Mouse (Mus musculus) embryonic facial prominence, embryonic 15.5 days (tissue): ENCODE measurements around the gene Hivep2. TPM values are rescaled to one million over a fixed set of nuclear protein-coding genes. Genes with fewer than 3 reads are reported as not detected.

Source experiments
- ATAC-seq: fragments of 200-750 bp; cut with Nextera tagmentation; 2 replicates; pipeline ENCODE4 v1.8.0; 2017; ENCODE audit warnings: low read depth, moderate TSS enrichment; ENCODE audit not compliant: insufficient number of reproducible peaks, low FRiP score, low TSS enrichment
- H3K27ac ChIP-seq: fragments of 300-500 bp; sonication (generic); replicated peaks from 2 replicates; pipeline ENCODE4 v1.5.1; 2015; ENCODE audit warnings: mild to moderate bottlenecking, inconsistent platforms
- H3K27me3 ChIP-seq: fragments of 300-500 bp; sonication (generic); 2 replicates; pipeline ENCODE4 v1.6.1; 2015; ENCODE audit warnings: inconsistent platforms
- H3K36me3 ChIP-seq: fragments of 300-500 bp; sonication (generic); 2 replicates; pipeline ENCODE4 v1.6.1; 2015; ENCODE audit warnings: mild to moderate bottlenecking, inconsistent platforms
- H3K4me1 ChIP-seq: fragments of 300-500 bp; sonication (generic); 2 replicates; pipeline ENCODE4 v1.6.1; 2015; ENCODE audit warnings: inconsistent platforms
- H3K4me2 ChIP-seq: fragments of 300-500 bp; sonication (generic); replicated peaks from 2 replicates; pipeline ENCODE4 v1.6.1; 2015; ENCODE audit warnings: mild to moderate bottlenecking, inconsistent platforms
- H3K4me3 ChIP-seq: fragments of 300-500 bp; sonication (generic); replicated peaks from 2 replicates; pipeline ENCODE4 v1.5.1; 2015; ENCODE audit warnings: mild to moderate bottlenecking, inconsistent platforms
- H3K9ac ChIP-seq: fragments of 300-500 bp; sonication (generic); 2 replicates; pipeline ENCODE4 v1.6.1; 2015; ENCODE audit warnings: inconsistent platforms
- H3K9me3 ChIP-seq: fragments of 300-500 bp; sonication (generic); replicated peaks from 2 replicates; pipeline ENCODE4 v1.6.1; 2016; ENCODE audit warnings: inconsistent platforms
- WGBS: fragments of 180-500 bp; shearing (Covaris S2); methylation state at CpG from one replicate; pipeline ENCODE4 v1.1.7; 2015; 5-methylcytosine and 5-hydroxymethylcytosine counted together
- polyA plus RNA-seq: library from polyadenylated mRNA; unstranded; fragments of >200 nt; fragmentation: Nextera tagmentation; extraction: Ambion mirVana; gene quantifications from 2 replicates; pipeline ENCODE4 v1.2.1, GENCODE M21; 2015

Hivep2 gene
- polyA plus RNA-seq, 1 experiment from 2014 or later = 10.0 TPM

DNA sequence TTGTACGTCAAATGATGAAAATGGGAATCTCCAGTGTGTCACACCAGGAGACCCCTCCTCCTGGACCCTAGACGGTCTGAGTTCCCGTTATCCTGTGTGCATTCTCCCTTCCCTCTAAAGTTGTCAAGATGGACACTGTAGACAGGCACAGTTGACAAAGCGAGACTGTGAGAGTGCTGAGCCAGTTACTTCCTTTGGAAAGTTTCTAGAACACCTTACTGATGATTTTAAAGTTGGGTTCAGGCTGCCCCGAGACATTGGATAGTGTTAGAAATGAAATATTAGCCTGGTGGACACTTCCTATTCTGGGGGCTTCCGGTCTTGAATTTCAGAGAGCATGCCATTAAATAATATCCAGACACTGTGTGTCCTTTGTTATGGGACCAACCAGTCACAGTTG is 83.8 kb downstream of the Hivep2 start:
- H3K36me3 ChIP-seq = no peaks in the 10 kb centered on the region
- no peak overlapping the region for H3K27ac ChIP-seq
- H3K4me3 ChIP-seq = no peak overlapping the region
- H3K9me3 ChIP-seq = no peaks in the 10 kb centered on the region
- ATAC-seq = no peak
- H3K9ac ChIP-seq = no peak overlapping the region
- WGBS = 81% methylated on average over 6 of the region's 6 CpGs
- peaks cover 31% of the 10 kb centered on the region for H3K4me1 ChIP-seq
- no peak overlapping the region for H3K4me2 ChIP-seq
- H3K27me3 ChIP-seq = no peaks in the 10 kb centered on the region

DNA sequence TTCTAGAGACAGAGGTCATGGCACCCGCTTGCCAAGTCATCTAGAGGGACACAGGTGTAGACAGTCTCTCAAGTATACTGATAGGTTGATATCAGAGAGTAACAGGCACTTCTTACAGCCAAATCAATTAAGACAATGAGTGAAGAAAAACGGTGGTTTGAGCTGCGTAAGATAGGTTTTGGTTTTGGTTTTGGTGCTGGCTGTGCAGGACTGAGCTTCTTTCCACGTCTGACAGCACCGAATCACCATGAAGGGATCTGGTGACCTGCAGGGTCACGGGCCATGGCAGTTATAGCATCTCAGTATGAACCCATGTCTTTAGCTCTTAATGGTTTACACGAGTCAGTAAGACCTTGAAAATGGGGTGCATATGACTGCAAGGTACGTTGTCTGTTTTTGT is 84.7 kb downstream of the Hivep2 start:
- Histone ChIP-seq H3K4me3 (no peak overlapping the region), H3K4me2 (no peak overlapping the region), H3K36me3 (no peaks in the 10 kb centered on the region), H3K9ac (no peak overlapping the region), H3K27ac (no peak overlapping the region), H3K4me1 (peaks cover 35% of the 10 kb centered on the region), H3K9me3 (no peaks in the 10 kb centered on the region), H3K27me3 (no peaks in the 10 kb centered on the region)
- no peak for ATAC-seq
- WGBS = 89% methylated on average over 8 of the region's 8 CpGs

DNA sequence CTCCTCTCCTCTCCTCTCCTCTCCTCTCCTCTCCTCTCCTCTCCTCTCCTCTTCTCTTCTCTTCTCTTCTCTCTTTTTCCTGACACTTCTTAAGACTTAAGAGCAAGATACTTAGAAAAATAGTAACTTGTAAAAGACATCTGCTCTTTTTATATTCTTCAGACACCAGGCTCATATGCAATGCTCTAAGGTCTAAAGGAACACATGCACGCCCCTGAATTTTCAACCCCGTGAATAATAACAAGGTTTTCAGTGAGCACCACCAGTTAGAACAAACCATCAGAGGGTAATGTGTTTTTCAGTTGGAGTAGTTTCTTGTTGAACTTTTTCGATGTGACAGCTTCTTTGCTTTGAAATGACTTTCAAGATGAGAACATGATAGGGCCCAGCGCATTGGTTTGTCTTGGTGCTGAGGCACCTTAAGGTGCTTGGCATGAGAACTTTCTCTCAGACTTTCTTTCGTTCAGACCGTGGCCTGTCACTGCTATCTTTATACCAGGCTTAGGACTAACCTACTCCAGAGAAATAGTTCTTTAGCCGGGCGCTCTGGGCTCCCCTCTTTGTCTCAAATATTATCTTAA is 86.3 kb downstream of the Hivep2 start:
- Histone ChIP-seq H3K27ac (no peak overlapping the region), H3K4me1 (peaks cover 35% of the 10 kb centered on the region), H3K36me3 (no peaks in the 10 kb centered on the region), H3K9me3 (no peaks in the 10 kb centered on the region), H3K4me3 (no peak overlapping the region), H3K27me3 (no peaks in the 10 kb centered on the region), H3K4me2 (no peak overlapping the region), H3K9ac (no peak overlapping the region)
- 90% methylated on average over 8 of the region's 8 CpGs for WGBS
- ATAC-seq = no peak

DNA sequence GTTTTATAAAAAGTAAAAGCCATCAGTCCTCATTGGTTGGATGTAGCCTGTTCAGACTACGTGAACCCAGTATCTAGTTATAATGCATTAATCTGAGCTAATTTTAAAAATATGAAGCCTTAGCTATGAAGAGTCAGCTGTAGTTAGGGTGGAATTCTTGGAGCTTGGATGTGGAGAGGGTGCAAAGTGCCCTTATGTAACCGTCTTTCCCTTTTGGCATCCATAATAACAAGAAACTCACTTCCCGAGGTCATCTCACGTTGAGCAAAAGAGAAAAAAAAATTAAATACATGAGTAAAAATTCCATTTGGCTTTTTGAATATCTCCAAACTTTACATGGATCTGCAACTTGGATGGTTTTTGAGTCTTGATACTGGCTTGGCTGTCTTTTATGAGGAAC is 89.0 kb downstream of the Hivep2 start:
- Histone ChIP-seq H3K27ac (0 out of 2 replicates have a peak overlapping the region, but pooled peaks have one; percentile 11), H3K36me3 (no peaks in the 10 kb centered on the region), H3K4me2 (no peak overlapping the region), H3K9me3 (no peaks in the 10 kb centered on the region), H3K9ac (no peak overlapping the region), H3K4me3 (no peak overlapping the region), H3K27me3 (no peaks in the 10 kb centered on the region), H3K4me1 (peaks cover 20% of the 10 kb centered on the region; the same call in 1 of the 2 replicates)
- WGBS = 75% methylated on average over 4 of the region's 4 CpGs
- no peak for ATAC-seq

DNA sequence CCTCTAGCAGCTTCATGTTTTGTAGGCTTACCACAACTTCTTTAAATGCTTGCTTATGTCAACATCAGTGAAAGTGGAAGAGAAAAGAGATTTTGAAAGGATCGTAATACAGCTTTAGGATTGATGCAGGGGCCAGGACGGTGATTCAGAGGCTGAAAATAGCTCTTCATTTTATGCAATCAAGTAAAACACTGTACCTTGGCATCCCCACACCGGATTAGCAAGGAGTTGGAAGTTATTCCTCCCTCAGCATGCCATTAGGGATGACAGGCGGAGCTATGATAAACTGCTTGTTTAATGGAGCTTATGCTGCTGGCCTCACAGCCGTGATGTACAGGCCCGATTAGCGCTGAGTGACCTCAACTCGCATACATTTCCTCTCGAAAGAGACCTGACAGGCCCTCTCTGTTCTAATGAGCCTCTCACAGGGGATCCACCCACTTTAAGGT is 89.7 kb downstream of the Hivep2 start:
- no peak for ATAC-seq
- 0 out of 2 replicates have a peak overlapping the region, but pooled peaks have one; percentile 11 for H3K27ac ChIP-seq
- WGBS = 35% methylated on average over 9 of the region's 9 CpGs
- H3K27me3 ChIP-seq = no peaks in the 10 kb centered on the region
- no peaks in the 10 kb centered on the region for H3K36me3 ChIP-seq
- H3K4me2 ChIP-seq = no peak overlapping the region
- H3K9me3 ChIP-seq = no peaks in the 10 kb centered on the region
- peaks cover 20% of the 10 kb centered on the region; the same call in 1 of the 2 replicates for H3K4me1 ChIP-seq
- H3K9ac ChIP-seq = no peak overlapping the region
- H3K4me3 ChIP-seq = no peak overlapping the region

DNA sequence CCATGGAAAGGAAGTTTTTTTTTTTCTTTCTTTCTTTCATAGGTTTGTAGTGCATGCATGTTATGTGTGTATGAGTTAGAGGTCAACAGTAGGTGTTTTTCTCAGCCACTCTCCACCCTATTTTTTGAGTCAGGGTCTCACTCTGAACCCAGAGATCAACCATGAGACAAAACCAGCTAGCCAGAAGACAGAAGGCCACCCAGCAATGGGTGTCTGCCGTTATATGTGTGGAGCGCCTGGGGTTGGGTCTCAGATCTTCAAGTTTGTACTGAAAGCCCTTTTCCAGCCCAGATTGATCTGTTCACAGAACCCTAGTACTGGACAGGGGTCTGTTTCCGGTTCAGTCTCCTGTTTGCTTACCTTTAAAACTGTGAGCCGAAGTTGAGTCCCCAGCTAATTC is 90.2 kb downstream of the Hivep2 start:
- H3K4me2 ChIP-seq = no peak overlapping the region
- H3K9ac ChIP-seq = no peak overlapping the region
- no peak for ATAC-seq
- 81% methylated on average over 4 of the region's 4 CpGs for WGBS
- no peaks in the 10 kb centered on the region for H3K36me3 ChIP-seq
- no peaks in the 10 kb centered on the region for H3K9me3 ChIP-seq
- H3K4me1 ChIP-seq = peaks cover 20% of the 10 kb centered on the region; the same call in 1 of the 2 replicates
- H3K4me3 ChIP-seq = no peak overlapping the region
- no peak overlapping the region for H3K27ac ChIP-seq
- H3K27me3 ChIP-seq = no peaks in the 10 kb centered on the region

DNA sequence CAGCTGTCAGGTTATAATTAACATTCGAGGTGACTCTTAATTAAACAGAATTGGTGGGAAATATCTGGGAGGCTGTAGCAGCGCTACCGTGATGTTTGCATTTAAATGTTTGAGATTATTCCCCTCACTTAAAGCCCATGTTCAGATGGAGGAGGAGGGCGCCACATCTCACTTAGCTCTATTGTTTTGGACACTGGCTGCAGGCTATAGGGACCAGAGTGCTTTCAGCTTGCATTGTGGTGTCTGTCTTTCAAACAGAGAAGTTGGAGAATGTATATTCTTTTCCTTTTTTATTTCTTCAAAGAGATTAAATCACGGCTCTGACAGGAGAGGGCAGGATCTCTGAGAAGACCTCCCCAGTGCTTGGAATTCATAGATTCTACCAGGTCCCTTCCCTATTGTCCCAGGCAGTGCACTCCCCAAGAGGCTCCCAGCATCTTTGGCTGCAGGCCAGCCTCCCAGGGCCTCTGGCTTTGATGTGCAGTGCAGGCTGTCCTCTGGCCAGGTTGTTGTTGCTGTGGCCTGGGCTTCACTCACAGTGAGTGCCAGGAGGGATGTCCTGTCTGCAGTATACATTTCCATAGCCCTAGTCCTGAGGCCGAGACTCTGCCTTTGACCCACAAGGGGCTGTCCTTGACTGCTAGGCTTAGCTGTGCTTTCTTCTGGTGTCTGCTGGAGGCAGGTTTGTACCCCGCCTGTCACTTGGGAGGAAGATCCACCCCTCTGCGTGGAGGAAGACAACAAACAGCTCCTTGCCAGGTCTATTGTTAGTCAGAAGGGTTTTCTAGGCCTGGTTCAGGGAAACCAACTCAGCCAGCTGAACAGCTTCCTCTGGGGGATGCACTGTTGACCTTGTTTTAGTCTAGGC is 90.9 kb downstream of the Hivep2 start:
- Histone ChIP-seq H3K27me3 (no peaks in the 10 kb centered on the region), H3K9ac (no peak overlapping the region), H3K4me1 (peaks cover 20% of the 10 kb centered on the region; the same call in 1 of the 2 replicates), H3K4me2 (no peak overlapping the region), H3K9me3 (no peaks in the 10 kb centered on the region), H3K36me3 (no peaks in the 10 kb centered on the region), H3K27ac (peak overlapping the region; percentile 8; the same call in 1 of the 2 replicates), H3K4me3 (no peak overlapping the region)
- ATAC-seq = peak; percentile 80
- 45% methylated on average over 8 of the region's 8 CpGs for WGBS

DNA sequence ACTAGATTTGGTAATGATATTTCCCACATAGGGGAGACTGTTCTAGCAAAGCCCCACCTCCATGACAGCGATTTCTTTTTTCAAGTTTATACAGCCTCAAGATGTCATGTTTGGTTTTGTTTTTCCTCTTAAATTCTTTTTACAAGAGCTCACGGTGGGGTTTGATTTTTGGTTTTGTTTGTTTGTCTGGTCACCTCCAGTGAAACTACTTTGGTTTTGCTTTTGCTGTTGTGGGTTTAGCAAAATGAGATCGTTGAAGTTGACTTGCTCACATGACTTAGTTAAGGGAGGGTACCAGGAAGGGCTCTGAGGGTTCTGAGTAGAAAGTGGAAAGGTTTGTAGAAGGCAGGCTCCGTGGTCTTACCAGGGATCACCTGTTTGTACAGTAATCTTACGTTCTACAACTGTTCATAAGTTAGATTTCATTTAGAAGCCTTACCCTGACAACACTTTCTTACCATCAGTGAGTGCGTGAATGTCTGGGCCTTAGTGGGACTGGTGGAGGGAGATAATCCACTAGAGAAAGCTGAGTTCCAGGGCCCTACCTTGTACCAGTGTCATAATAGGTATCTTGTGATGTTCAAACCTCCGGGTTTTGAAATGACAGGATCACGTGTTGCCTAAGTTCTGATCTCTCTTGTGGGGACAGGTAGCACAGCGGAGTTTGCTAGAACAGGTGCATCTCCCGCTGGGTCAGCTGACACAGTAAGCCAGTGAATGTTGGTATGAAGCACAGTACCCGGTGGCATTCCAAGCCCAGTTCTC is 92.1 kb downstream of the Hivep2 start:
- 89% methylated on average over 11 of the region's 11 CpGs for WGBS
- peaks cover 20% of the 10 kb centered on the region; the same call in 1 of the 2 replicates for H3K4me1 ChIP-seq
- H3K9me3 ChIP-seq = no peaks in the 10 kb centered on the region
- H3K27me3 ChIP-seq = no peaks in the 10 kb centered on the region
- H3K4me3 ChIP-seq = no peak overlapping the region
- H3K36me3 ChIP-seq = no peaks in the 10 kb centered on the region
- H3K27ac ChIP-seq = no peak overlapping the region
- no peak overlapping the region for H3K4me2 ChIP-seq
- ATAC-seq = no peak
- H3K9ac ChIP-seq = no peak overlapping the region

DNA sequence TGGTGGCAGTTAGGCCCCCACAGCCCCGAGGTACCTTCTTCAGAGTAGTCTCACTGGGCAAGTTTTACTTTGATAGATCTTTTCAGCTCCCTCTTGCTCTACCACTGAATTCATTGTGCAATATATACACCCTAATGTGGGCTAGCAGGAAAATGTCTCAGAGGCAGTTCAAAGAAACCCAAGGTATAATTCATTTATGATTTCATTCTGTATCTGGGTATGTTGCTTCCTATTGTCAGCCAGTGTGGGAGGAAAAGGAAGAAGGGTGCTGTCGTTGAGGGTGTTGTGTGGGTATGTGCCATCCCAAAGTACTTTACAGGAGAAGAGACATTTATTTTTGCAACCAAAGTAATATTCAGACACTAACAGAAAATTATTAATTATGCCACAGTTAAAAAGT is 92.9 kb downstream of the Hivep2 start:
- 71% methylated on average over 2 of the region's 2 CpGs for WGBS
- H3K36me3 ChIP-seq = no peaks in the 10 kb centered on the region
- H3K4me2 ChIP-seq = no peak overlapping the region
- H3K27ac ChIP-seq = no peak overlapping the region
- H3K27me3 ChIP-seq = no peaks in the 10 kb centered on the region
- no peak overlapping the region for H3K9ac ChIP-seq
- H3K4me1 ChIP-seq = peaks cover 20% of the 10 kb centered on the region; the same call in 1 of the 2 replicates
- no peaks in the 10 kb centered on the region for H3K9me3 ChIP-seq
- H3K4me3 ChIP-seq = no peak overlapping the region
- no peak for ATAC-seq

DNA sequence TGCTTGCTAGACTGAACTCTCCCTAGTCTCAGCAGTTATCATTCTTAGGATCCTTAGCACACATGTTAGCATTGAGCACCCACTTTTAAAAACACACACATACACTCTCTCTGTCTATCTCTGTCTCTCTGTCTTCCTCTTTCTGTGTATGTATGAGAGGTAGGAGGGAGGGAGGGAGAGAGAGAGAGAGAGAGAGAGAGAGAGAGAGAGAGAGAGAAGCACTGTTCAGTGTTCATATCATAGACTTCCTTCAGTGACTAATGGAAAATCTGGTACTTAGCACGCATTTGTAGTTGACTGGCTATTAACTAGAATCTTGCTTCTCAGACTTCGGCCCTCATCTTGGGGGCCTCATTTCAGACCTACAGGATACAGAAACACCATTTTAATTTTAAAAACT is 93.7 kb downstream of the Hivep2 start:
- no peaks in the 10 kb centered on the region for H3K36me3 ChIP-seq
- H3K27me3 ChIP-seq = no peaks in the 10 kb centered on the region
- no peak overlapping the region for H3K9ac ChIP-seq
- WGBS = 91% methylated on average over 2 of the region's 2 CpGs
- H3K27ac ChIP-seq = no peak overlapping the region
- H3K4me1 ChIP-seq = peaks cover 20% of the 10 kb centered on the region; the same call in 1 of the 2 replicates
- H3K4me2 ChIP-seq = no peak overlapping the region
- no peaks in the 10 kb centered on the region for H3K9me3 ChIP-seq
- H3K4me3 ChIP-seq = no peak overlapping the region
- no peak for ATAC-seq

DNA sequence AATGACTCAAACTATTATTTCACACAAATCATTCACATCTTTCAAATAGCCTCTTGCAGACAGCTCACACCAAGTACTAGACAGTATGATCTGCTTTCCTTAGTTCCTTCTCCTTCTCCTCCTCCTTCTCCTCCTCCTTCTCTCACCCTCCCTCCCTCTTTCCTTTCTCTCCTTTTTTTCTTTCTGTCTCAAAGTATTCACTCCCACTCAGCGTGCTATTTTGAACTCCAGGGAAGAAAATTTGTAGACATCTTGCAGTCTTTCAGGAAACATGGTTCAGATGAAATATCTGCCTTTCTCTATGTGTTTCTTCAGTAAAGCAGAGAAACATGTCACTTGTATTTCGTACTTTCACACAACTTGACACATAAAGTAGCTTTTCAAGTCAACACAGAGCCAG is 94.4 kb downstream of the Hivep2 start:
- H3K9ac ChIP-seq = no peak overlapping the region
- no peaks in the 10 kb centered on the region for H3K9me3 ChIP-seq
- H3K4me2 ChIP-seq = no peak overlapping the region
- ATAC-seq = no peak
- H3K27ac ChIP-seq = no peak overlapping the region
- H3K36me3 ChIP-seq = no peaks in the 10 kb centered on the region
- no peaks in the 10 kb centered on the region for H3K27me3 ChIP-seq
- peaks cover 19% of the 10 kb centered on the region; the same call in 1 of the 2 replicates for H3K4me1 ChIP-seq
- H3K4me3 ChIP-seq = no peak overlapping the region
- WGBS = 69% methylated on average over 2 of the region's 2 CpGs
